Mouse (Mus musculus) embryo, embryonic 11 days (tissue): Measurements from ENCODE around the gene Bpifa6.
"Not testable (repeated sequence)": the region's sequence is repeated elsewhere in the genome, so short reads cannot be mapped to it uniquely, and the experiment has no call there.

Experiments
- DNase-seq: peaks from one replicate; pipeline ENCODE4 v3.0.0-alpha.2; 2015

The Bpifa6 gene

DNA sequence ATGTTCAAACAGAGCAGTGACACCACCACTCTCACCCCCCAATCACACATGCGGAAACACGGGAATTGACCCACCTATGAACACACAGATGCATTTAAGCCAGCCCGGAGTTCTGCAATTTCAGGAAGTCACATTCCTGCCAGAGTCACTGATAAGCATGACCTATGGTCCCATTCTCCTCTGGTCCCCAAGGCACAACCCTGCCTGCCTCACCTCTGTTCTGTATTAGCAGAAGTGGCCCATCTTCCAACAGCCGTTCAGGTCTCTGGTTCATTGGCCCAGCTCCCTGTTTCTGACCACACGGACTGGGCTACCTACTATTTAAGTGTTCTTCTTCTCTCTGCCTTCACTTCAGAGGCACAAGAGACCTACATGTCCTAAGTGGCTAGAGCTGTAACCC is at the start of gene Bpifa6:
Bpifa6 (plus strand) TSS at position 364 of the 400 bp plus-strand sequence.
- DNase-seq = no peak

- DNase-seq = peak; percentile 66
Observed at GRCm38 (mm10) chr2:153929871-153930413, 44.8 kb upstream of the Bpifa6 start.

- no peak for DNase-seq
Observed at GRCm38 (mm10) chr2:153931125-153931524, 43.6 kb upstream of the Bpifa6 start.

DNA sequence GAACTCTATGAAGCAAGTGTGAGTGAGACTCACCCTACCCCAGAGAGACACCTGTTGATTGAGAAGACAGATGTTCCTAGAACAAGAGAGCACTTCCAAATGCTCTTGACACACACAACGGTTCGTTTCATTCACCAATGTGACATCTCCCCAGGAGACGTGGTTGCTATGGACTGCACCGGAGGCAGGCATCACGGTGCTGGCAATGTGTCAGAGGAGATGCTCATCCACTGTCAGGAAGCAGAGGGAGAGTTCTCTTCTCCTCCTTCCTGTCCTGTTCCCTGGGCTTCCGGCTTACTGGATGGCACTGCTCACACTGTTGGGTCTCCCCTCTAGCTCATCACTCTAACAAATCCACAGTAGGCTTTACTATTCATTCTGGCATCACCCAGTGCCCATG is 41.4 kb upstream of the Bpifa6 start:
- DNase-seq = no peak

- no peak for DNase-seq
Observed at GRCm38 (mm10) chr2:153935348-153935747, 39.4 kb upstream of the Bpifa6 start.

DNA sequence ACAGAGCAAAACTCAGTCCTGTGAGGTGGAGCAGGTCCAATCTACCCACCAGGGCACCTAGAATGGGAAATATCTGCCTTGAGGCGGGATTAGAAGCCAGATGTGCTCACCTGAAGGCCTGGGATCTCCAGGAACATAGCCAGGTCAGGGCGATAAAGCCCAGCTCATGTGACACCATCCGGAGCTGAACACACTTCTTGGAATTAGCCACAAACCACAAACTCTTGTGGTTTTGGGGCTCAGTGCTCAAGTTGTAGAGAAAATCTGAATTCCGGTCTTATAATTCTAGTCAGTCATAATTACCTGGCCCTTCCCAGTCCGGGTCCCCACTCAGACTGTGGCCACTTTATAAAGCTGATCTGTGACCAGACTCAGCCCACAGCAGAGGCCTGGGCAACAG is 36.9 kb upstream of the Bpifa6 start, which contains the start of gene Bpifb4:
Bpifb4 (plus strand) TSS at position 370 of the 400 bp plus-strand sequence.
- DNase-seq = no peak

DNA sequence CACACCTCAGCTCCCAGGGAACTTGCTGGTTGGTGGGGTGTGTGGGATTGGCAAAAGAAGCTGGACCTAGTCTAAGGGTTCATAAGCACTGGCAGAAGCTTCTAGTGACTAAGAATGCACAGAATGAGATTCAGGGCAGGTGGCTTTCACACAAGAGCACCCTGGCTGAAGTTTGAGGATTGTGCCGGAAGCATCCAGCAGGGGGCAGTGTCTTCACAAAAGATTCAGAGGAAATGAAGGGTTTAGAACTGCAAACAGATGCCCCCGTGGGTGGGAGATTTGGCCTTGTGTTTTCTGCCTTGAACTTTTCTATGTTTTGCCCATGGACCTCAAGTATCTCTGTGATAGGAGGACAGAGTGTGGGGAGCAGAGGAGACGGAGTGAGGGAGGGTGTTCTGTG is 31.2 kb upstream of the Bpifa6 start:
- DNase-seq = peak; percentile 55

GRCm38 (mm10) chr2:153944567-153944966 is 30.2 kb upstream of the Bpifa6 start:
- DNase-seq = no peak

- DNase-seq = peak; percentile 61
Observed at GRCm38 (mm10) chr2:153952897-153953296, 21.8 kb upstream of the Bpifa6 start.

DNA sequence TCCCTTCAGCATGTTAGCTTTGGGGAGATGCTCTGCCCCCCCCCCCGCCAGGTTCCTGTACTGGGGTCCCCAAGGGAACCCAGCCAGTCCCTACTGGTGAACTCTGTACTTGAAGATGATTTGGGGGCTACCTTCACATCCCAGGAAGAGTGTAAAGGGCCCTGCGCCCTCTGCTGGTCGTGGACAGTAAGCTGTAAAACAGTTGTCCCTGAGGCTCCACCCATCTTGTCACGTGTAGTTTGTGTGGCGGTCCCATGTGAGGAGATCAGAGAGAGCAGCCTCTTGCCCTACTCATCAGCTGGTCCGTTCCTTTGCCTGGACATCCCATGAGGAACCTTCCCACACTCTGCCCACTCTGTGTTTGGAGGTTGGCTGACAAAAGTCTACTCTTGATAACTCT is 20.9 kb upstream of the Bpifa6 start:
- DNase-seq = peak; percentile 85

DNA sequence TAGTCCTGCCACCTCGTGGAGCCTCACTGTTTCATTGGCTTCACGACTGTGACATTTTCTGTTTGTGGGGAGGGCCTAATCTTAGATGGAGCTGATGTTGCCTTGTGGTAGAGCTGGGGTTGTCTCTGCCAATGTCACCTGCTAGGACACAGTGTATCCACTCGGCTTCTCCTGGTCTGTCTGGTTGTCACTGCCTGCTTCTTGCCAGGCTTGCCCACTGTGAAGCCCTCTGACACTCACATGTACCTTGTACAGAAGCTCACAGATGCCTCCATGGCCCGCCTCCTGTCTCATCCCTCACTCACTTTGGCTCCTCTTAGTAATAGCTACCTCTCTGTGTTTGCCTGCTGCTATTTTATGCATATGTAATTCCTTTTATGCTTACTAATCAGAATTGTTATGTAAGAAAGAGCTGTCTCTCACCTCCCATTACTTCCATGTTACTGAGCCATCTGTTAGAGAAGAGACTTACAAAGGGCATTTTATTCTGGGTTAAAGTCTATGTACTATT is 11.9 kb upstream of the Bpifa6 start:
- no peak for DNase-seq

- DNase-seq = no peak
Observed at GRCm38 (mm10) chr2:153963334-153963733, 11.4 kb upstream of the Bpifa6 start.

GRCm38 (mm10) chr2:153970221-153970620 is 4.5 kb upstream of the Bpifa6 start:
- DNase-seq = peak; percentile 5

- DNase-seq = peak; percentile 84
Observed at GRCm38 (mm10) chr2:153995770-153996169, 21.0 kb downstream of the Bpifa6 start.

DNA sequence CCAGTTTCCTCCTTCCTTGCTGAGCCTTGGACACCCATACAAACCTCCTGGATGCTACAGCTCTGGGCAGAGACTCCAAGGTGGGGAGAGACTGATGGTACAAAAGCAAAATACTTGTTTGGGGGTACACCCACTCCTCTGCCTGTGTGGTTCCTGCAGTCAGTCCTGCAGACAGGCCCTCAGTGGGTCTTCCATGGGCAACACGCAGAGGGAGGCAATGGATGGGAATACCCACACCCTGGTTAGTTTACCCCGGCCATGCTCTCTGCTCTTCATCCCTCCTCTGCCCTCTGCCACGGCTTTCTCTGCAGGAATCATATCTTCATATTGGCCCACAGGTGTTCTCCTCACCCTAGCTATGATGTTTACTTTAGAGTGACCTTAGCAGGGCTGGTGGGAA is 25.8 kb downstream of the Bpifa6 start:
- no peak for DNase-seq

DNA sequence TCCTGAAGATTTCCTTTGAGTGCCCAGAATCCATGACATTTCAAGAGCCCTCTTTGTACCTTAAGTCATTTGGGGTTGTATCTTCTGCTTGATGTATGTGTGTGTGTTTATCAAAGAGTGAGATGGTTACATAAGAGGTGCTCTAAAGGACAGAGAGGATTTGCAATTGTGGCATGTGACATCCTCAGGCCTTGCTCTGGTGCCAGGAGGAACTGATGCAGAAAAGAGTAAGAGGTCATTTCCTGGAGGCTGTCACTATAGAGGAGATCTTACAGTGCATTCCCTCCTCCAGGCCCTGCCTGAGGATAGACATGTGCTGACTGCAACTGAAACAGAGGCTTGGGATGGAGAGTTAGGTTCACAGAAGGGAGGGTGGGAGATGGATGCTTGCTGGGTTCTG is 26.3 kb downstream of the Bpifa6 start:
- no peak for DNase-seq

DNA sequence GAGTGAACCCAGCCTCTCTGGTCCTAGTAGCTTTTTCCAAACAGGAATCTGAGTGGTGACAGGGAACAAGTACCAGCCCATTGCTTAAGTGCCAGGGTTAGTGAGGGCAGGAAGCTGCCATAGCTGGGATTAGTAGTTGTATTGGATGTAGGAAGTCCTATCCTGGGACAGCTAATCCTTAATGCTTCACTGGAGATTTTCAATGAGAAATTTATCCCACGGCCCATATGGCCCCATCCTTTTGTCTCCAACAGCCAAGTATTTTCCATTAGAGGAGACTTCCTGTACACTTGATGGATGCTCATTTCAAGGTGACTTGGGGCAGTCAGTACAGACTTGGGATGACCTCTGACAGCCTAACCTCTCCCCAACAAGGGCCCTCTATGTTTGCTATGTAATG is 29.7 kb downstream of the Bpifa6 start:
- DNase-seq = no peak

GRCm38 (mm10) chr2:154005094-154005493 is 30.3 kb downstream of the Bpifa6 start:
- DNase-seq = no peak

GRCm38 (mm10) chr2:154005734-154006133 is 31.0 kb downstream of the Bpifa6 start:
- DNase-seq = no peak

- DNase-seq = peak; percentile 7
Observed at GRCm38 (mm10) chr2:154006331-154006730, 31.6 kb downstream of the Bpifa6 start.

- DNase-seq = no peak
Observed at GRCm38 (mm10) chr2:154007381-154007780, 32.6 kb downstream of the Bpifa6 start.

GRCm38 (mm10) chr2:154007965-154008364 is 33.2 kb downstream of the Bpifa6 start, which contains the start of gene Bpifa2:
Bpifa2 (plus strand) TSS chr2:154008265.
- DNase-seq = no peak

DNA sequence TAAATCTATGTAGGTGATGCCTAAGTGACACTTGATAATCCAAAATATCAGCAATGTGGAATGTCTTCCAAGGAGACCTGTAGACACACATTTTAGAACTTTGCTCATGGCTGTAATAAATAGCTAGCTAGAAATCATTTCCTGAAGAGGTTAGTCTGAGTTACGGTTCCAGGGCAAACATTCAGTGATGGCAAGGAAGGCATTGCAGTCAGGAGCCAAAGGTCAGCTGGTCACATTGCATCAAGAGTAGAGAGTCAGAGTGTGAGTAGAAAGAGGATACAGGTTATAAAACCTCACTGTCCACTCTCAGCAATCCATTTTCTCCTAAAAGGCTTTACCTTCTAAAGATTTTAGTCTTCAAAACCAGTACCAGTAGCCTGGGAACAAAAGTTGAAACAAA is 43.2 kb downstream of the Bpifa6 start:
- DNase-seq = no peak

DNA sequence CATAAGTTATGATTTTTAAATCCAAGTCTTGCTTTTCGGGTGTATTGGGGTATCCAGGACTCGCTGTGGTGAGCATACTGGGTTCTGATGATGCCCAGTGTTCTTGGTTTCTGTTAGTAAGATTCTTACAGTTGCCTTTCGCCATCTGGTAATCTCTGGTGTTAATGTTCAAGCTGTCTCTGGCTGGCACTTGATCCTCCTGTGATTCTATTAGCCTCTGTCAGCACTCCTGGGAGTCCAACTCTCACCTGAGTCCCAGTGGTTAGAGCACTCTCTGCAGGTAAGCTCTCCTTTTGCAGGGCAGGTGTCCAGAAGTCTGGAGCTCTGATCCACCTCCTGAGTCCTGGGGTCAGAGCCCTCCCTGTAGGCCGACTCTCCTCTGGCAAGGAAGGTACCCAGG is 49.9 kb downstream of the Bpifa6 start:
- DNase-seq = not testable (repeated sequence)

DNA sequence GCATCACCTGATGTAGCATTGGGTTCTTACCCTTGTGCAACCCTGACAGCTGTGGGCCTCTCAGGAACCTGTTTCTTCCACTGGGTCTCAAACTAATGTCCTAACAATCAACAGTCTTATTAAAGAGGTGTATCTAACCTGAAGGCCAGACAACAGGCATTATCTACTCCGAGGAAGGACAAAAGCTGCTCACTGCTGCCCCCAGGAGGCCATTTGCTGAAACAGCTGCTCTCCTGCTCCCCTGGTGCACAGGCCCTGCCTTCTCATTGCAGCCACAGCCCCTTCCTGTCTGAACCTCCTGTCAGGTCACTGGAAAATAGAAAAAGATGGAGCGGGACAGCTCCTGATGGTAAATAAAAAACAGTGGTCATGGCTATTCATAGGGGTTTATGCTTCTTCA is 64.2 kb downstream of the Bpifa6 start:
- DNase-seq = peak; percentile 33
